ENCODE assay signal across 11 mouse cellular contexts in genomic region chr2:31127219-31127618, GRCm38 (mm10). TPM values are rescaled to one million over a fixed set of nuclear protein-coding genes. Genes with fewer than 3 reads are reported as not detected.
A peak's percentile ranks its signal among the peaks of the same experiment; 100 is the strongest.
DNase-seq lines count a peak whose midpoint lies in the region; ATAC-seq and TF ChIP-seq lines count a peak whose summit lies in the region.
"Had no signal": no experiment of that assay in that cellular context is flagged by ENCODE, and none has a peak within 500 bp of the region (broad histone marks: within the 10 kb centered on the region; RNA-seq: fewer than 3 reads in every experiment).

No protein-coding gene starts in this region.

- H3K9ac ChIP-seq in heart, embryonic 12.5 days, result no peak overlapping the region
- no peak overlapping the region for H3K9ac ChIP-seq in lung, embryonic 15.5 days
- no peak overlapping the region for H3K9ac ChIP-seq in forebrain, embryonic 16.5 days (replicated peaks; ENCODE audit: low read depth, low read length)
- H3K9ac ChIP-seq: forebrain, embryonic 15.5 days; liver, embryonic 14.5 days had no signal

- H3K4me3 ChIP-seq in heart, embryonic 12.5 days, result no peak overlapping the region
- no peak overlapping the region for H3K4me3 ChIP-seq in lung, embryonic 15.5 days
- H3K4me3 ChIP-seq in brown adipose tissue, adult 24 weeks (ENCODE audit: insufficient read depth, low read depth, low read length), result no peak overlapping the region
- H3K4me3 ChIP-seq in small intestine, adult 2 months (ENCODE audit: low read depth, low read length), result no peak overlapping the region
- no peak overlapping the region for H3K4me3 ChIP-seq in forebrain, embryonic 16.5 days (replicated peaks; ENCODE audit: low read length)
- H3K4me3 ChIP-seq: forebrain, embryonic 15.5 days had no signal

- peaks cover 78% of the 10 kb centered on the region for H3K4me1 ChIP-seq in heart, embryonic 12.5 days (replicated peaks)
- peaks cover 62% of the 10 kb centered on the region for H3K4me1 ChIP-seq in lung, embryonic 15.5 days
- peaks cover 22% of the 10 kb centered on the region for H3K4me1 ChIP-seq in brown adipose tissue, adult 24 weeks (ENCODE audit: control insufficient read depth, insufficient read depth, insufficient read length, low read length)
- H3K4me1 ChIP-seq in small intestine, adult 2 months (ENCODE audit: control insufficient read depth, insufficient read depth, insufficient read length, low read length), result peaks cover 16% of the 10 kb centered on the region
- H3K4me1 ChIP-seq in forebrain, embryonic 16.5 days (replicated peaks; ENCODE audit: control insufficient read depth, insufficient read depth, low read length), result peaks cover 5% of the 10 kb centered on the region; the same call in 1 of the 2 replicates
- H3K4me1 ChIP-seq: forebrain, embryonic 15.5 days had no signal

- intact Hi-C loops in heart, postnatal 10 days (cut with DNase I), result no loop called here

- TF ChIP-seq CTCF in small intestine, adult 2 months (IDR thresholded peaks at IDR 0.05; ENCODE audit: extremely low read depth, insufficient read length, insufficient replicate concordance, low read depth, low read length), result no peak

- no peak for ATAC-seq in heart, embryonic 12.5 days (ENCODE audit: insufficient number of reproducible peaks, low FRiP score)
- ATAC-seq in lung, embryonic 15.5 days (ENCODE audit: borderline replicate concordance, extremely low read depth, low FRiP score, low TSS enrichment), result no peak
- ATAC-seq in forebrain, embryonic 16.5 days, result no peak
- ATAC-seq: CD4-positive, CD25-positive, alpha-beta regulatory T cell, adult 4 months; forebrain, embryonic 15.5 days had no signal

- H3K4me2 ChIP-seq in heart, embryonic 12.5 days, result no peak overlapping the region
- no peak overlapping the region for H3K4me2 ChIP-seq in lung, embryonic 15.5 days
- no peak overlapping the region for H3K4me2 ChIP-seq in forebrain, embryonic 16.5 days (ENCODE audit: low read length)
- H3K4me2 ChIP-seq: forebrain, embryonic 15.5 days had no signal

- H3K9me3 ChIP-seq in heart, embryonic 12.5 days (replicated peaks), result no peaks in the 10 kb centered on the region
- H3K9me3 ChIP-seq in lung, embryonic 15.5 days, result no peaks in the 10 kb centered on the region
- no peaks in the 10 kb centered on the region for H3K9me3 ChIP-seq in forebrain, embryonic 16.5 days (ENCODE audit: control insufficient read depth, low read length)
- H3K9me3 ChIP-seq: forebrain, embryonic 15.5 days had no signal

- TF ChIP-seq POLR2A in small intestine, adult 2 months (IDR thresholded peaks at IDR 0.05; ENCODE audit: low read depth, low read length), result no peak

- WGBS in heart, embryonic 12.5 days, result 65% methylated on average over 6 of the region's 7 CpGs
- WGBS in lung, embryonic 15.5 days, result 65% methylated on average over 7 of the region's 7 CpGs
- 66% methylated on average over 7 of the region's 7 CpGs for WGBS in small intestine, adult 2 months
- WGBS in forebrain, embryonic 16.5 days, result 62% methylated on average over 7 of the region's 7 CpGs

- no peaks in the 10 kb centered on the region for H3K27me3 ChIP-seq in heart, embryonic 12.5 days (replicated peaks)
- no peaks in the 10 kb centered on the region for H3K27me3 ChIP-seq in lung, embryonic 15.5 days
- no peaks in the 10 kb centered on the region for H3K27me3 ChIP-seq in small intestine, adult 2 months (ENCODE audit: control insufficient read depth, insufficient read depth, low read length)
- no peaks in the 10 kb centered on the region for H3K27me3 ChIP-seq in forebrain, embryonic 16.5 days (replicated peaks; ENCODE audit: control insufficient read depth, insufficient read depth, low read length)
- H3K27me3 ChIP-seq: forebrain, embryonic 15.5 days had no signal

- peak overlapping the region; percentile 8; the same call in 1 of the 2 replicates for H3K27ac ChIP-seq in heart, embryonic 12.5 days (ENCODE audit: poor library complexity, severe bottlenecking)
- peak overlapping the region; percentile 31; the same call in 1 of the 2 replicates for H3K27ac ChIP-seq in lung, embryonic 15.5 days
- H3K27ac ChIP-seq in brown adipose tissue, adult 24 weeks (replicated peaks; ENCODE audit: low read depth, low read length), result peak overlapping the region; percentile 35; the same call in 1 of the 2 replicates
- H3K27ac ChIP-seq in small intestine, adult 2 months (ENCODE audit: insufficient read depth, low read depth, low read length), result peak overlapping the region; percentile 14; the same call in 1 of the 2 replicates
- H3K27ac ChIP-seq in forebrain, embryonic 16.5 days (ENCODE audit: low read length), result no peak overlapping the region
- H3K27ac ChIP-seq: forebrain, embryonic 15.5 days; liver, embryonic 14.5 days had no signal

- DNase-seq in heart, postnatal 10 days, result no peak
- DNase-seq in lung, postnatal 10 days, result no peak
- no peak for DNase-seq in adrenal gland, postnatal 14 days

- 0 out of 2 replicates have a peak, but pooled peaks cover 6% of the 10 kb centered on the region for H3K36me3 ChIP-seq in heart, embryonic 12.5 days
- H3K36me3 ChIP-seq in lung, embryonic 15.5 days, result no peaks in the 10 kb centered on the region
- no peaks in the 10 kb centered on the region for H3K36me3 ChIP-seq in small intestine, adult 2 months (ENCODE audit: control insufficient read depth, insufficient read depth, low read length)
- no peaks in the 10 kb centered on the region for H3K36me3 ChIP-seq in forebrain, embryonic 16.5 days (ENCODE audit: control insufficient read depth, insufficient read depth)
- H3K36me3 ChIP-seq: forebrain, embryonic 15.5 days had no signal

RNA-seq across cellular contexts. Expression of gene Fnbp1, which starts 14.6 kb away (rescaled TPM):
- polyA plus RNA-seq in heart, embryonic 12.5 days (2016; fragmentation: Nextera tagmentation; extraction: Ambion mirVana), result 21.4 and 23.8 TPM in 2 replicates
- 10 to 100 TPM; 48.6 to 60.9 TPM for total RNA-seq in heart, postnatal 10 days (2021)
- polyA plus RNA-seq in lung, embryonic 15.5 days (2015; fragmentation: Nextera tagmentation; extraction: Ambion mirVana), result 14.2 and 17.7 TPM in 2 replicates
- polyA plus RNA-seq in brown adipose tissue, adult 24 weeks (2012; ENCODE audit: insufficient read depth, insufficient read length, missing spikeins), result 25.7 and 38.1 TPM in 2 replicates
- polyA plus RNA-seq in small intestine, adult 2 months (2012; rRNA removed), result 20.3 and 28.6 TPM in 2 replicates
- polyA plus RNA-seq in forebrain, embryonic 16.5 days (2015; fragmentation: Nextera tagmentation; extraction: Ambion mirVana), result 19.7 and 23.2 TPM in 2 replicates
- total RNA-seq in adrenal gland, postnatal 14 days (2021), result 53.0 and 66.5 TPM in 2 replicates

RNA-seq across cellular contexts. Expression of gene Gpr107, which starts 24.9 kb away (rescaled TPM):
- 37.4 and 40.4 TPM in 2 replicates for polyA plus RNA-seq in heart, embryonic 12.5 days (2016; fragmentation: Nextera tagmentation; extraction: Ambion mirVana)
- total RNA-seq in heart, postnatal 10 days (2021), result 10 to 100 TPM; 42.1 to 42.3 TPM
- polyA plus RNA-seq in lung, embryonic 15.5 days (2015; fragmentation: Nextera tagmentation; extraction: Ambion mirVana), result 32.3 and 33.3 TPM in 2 replicates
- 11.9 and 24.7 TPM in 2 replicates for polyA plus RNA-seq in brown adipose tissue, adult 24 weeks (2012; ENCODE audit: insufficient read depth, insufficient read length, missing spikeins)
- 14.8 and 30.5 TPM in 2 replicates for polyA plus RNA-seq in small intestine, adult 2 months (2012; rRNA removed)
- polyA plus RNA-seq in forebrain, embryonic 16.5 days (2015; fragmentation: Nextera tagmentation; extraction: Ambion mirVana), result 39.5 and 42.2 TPM in 2 replicates
- total RNA-seq in adrenal gland, postnatal 14 days (2021), result 46.8 and 48.1 TPM in 2 replicates
